Mouse (Mus musculus) right cerebral cortex, postnatal 25 days (tissue): ENCODE measurements at regions not wholly inside any gene's neighbourhood (a gene's known extent, or its start where the extent isn't known, plus 50 kb on each side); places are given as distances from the start of the nearest gene placed in this dataset.

Source experiments
- DNase-seq: peaks from one replicate; pipeline ENCODE4 v3.0.0; 2022

DNA sequence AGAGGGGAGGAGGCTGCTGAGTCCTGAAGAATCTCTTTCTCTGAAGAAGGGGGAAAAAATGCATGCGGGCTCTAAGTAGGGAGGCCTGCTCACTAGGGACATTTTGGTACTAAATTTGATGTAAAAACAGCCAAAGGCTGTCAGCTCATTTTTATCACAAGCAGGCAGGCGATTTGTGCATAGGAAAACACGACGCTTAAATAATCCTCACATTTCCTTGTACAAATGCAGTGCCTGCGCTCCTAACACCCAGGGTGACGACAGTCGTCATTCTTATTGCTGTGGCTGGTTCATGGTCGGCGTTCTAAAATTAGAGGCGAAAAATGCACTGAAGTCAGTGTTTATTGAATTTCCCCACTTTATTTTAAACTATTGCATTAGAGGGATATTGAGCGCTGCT is 650.6 kb downstream of the Pdcd6ip start:
- DNase-seq: no peak

- peak; percentile 23 for DNase-seq
These were observed 663.4 kb downstream of the Pdcd6ip start for GRCm38 (mm10) chr9:113044556-113045178.

GRCm38 (mm10) chr9:113040885-113041284 is 667.2 kb downstream of the Pdcd6ip start:
- DNase-seq: no peak

GRCm38 (mm10) chr9:113033996-113034395 is 674.1 kb downstream of the Pdcd6ip start:
- DNase-seq: no peak

- DNase-seq: no peak
These were observed 679.0 kb downstream of the Pdcd6ip start for GRCm38 (mm10) chr9:113029091-113029490.

DNA sequence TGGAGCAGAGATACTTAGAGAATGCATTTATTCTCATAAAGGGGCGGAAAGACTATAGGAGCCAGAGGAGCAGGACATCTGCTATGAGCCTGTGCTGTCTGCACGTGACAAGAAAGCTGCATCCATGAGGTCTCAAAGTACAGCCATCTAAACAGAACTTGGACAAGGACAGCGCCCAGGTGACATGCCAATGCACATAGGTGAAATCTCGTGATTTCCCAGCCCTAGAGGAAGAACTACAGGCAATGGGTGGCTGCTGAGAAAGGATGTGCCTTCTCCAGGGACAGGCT is 681.2 kb downstream of the Pdcd6ip start:
- peak; percentile 34 for DNase-seq

- DNase-seq: no peak
These were observed 681.8 kb downstream of the Pdcd6ip start for GRCm38 (mm10) chr9:113026096-113026903.

DNA sequence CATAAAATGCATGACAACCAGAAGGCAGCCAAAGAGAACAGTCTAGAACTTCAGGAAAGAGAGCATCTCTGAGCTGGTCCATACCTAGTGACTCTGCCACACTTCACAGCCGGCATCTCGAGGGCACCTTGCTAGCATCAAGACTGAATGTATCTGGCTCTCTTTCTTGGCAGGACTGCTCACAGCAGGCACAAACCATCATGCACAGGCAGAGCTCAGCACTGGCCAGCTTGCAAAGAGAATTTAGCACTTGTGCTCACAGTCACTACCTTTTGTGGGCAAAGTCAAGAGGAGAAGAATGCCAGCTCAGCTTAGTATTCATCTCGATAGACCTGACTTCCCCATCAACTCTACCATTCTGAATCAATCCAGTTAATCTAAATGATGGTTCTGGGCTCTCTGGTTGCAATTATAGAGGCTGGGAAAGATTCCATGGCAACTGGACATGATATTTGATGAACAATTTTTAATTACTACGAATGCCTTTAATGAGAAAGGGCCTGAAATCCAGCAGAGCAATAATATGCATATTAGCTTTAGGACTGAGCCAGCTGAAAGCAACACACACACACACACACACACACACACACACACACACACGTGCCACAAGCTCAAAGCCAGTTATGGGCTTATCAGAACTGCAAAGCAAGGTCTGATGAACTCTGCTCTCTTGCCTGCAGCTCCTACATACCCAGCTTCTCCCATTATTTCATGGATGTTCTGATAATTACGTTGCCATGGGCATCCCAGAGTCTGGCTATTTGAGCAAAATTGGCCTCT is 686.0 kb downstream of the Pdcd6ip start:
- no peak for DNase-seq

- no peak for DNase-seq
These were observed 688.5 kb downstream of the Pdcd6ip start for GRCm38 (mm10) chr9:113019576-113019975.

- no peak for DNase-seq
These were observed 700.0 kb downstream of the Pdcd6ip start for GRCm38 (mm10) chr9:113008106-113008505.

DNA sequence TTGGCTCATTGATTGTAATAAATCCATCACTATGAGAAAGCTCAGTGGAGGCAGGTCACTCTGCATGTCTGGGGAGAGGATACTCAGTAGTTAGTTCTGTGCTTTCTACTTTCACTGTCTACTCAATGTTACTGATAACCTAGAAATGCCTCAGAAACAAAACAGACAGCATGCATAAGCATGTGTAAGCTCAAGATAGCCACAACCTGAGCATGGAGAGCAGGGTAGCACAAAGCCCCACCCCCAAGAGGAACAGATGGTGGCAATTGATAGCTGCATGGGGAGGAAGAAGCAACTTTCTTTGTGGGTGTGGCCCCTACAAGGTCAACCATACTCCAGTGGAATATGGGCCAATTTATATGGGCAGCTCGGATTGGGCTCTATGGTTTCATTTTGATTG is 711.9 kb downstream of the Pdcd6ip start:
- no peak for DNase-seq

GRCm38 (mm10) chr9:112994774-112995173 is 713.3 kb downstream of the Pdcd6ip start:
- DNase-seq: no peak

- DNase-seq: no peak
These were observed 714.4 kb downstream of the Pdcd6ip start for GRCm38 (mm10) chr9:112993627-112994026.

- DNase-seq: no peak
These were observed 715.1 kb downstream of the Pdcd6ip start for GRCm38 (mm10) chr9:112992937-112993336.

DNA sequence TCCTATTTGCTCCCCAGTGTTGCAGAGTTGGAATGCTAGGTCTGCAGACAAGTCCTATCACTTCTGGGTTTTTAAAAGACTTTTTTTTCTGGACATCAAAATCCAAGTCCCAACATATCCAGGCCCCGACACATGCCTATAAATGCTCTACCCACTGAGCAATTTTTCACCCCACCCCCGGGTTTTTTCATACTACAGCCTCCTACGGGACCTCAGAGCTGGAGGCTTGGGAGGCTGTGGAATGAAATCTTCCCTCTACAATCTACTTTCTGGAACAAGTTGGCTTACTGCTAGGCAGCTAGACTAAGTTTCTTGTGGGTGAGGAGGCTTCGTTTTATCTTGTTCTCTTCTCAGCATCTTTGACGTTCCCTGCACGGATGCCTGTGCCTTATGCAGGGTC is 724.7 kb downstream of the Pdcd6ip start:
- DNase-seq: no peak

DNA sequence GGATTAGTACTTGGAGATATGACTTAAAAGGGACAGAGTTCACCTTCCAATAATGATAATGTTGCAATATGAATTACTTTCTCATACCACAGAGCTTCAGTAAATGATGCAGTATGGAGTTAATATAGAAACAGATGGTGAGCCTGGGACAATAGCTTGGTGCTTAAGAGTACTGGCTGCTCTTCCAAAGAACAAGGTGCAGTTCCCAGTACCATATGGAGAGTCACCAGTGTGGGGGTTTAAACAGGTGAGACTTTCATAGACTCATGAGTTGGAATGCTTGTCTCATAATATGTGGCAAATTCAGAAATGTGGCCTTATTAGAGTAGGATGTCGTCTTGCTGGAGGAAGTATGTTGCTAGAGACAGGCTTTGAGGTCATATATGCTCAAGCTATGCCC is 715.8 kb upstream of the Arpp21 start:
- no peak for DNase-seq

DNA sequence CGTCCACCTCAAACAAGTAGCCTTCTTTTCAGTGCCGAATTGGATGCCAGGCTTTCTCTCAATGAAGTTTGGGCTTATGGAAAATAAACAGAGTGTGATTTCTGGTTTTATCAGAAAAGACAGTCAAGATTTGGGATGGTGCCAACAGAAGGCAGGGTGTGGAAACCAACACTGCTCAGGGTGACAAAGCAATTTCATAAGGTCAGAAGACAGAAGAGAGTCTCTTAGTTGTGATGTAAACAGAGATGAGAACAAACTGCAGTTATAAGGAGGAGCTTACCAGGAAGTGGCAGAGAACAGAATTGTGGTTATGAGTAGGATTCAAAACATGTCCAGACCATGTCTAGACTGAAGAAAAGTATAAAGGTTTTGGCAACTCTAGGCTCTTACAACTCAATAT is 714.3 kb upstream of the Arpp21 start:
- DNase-seq: no peak

- no peak for DNase-seq
These were observed 703.0 kb upstream of the Arpp21 start for GRCm38 (mm10) chr9:112938781-112939180.

DNA sequence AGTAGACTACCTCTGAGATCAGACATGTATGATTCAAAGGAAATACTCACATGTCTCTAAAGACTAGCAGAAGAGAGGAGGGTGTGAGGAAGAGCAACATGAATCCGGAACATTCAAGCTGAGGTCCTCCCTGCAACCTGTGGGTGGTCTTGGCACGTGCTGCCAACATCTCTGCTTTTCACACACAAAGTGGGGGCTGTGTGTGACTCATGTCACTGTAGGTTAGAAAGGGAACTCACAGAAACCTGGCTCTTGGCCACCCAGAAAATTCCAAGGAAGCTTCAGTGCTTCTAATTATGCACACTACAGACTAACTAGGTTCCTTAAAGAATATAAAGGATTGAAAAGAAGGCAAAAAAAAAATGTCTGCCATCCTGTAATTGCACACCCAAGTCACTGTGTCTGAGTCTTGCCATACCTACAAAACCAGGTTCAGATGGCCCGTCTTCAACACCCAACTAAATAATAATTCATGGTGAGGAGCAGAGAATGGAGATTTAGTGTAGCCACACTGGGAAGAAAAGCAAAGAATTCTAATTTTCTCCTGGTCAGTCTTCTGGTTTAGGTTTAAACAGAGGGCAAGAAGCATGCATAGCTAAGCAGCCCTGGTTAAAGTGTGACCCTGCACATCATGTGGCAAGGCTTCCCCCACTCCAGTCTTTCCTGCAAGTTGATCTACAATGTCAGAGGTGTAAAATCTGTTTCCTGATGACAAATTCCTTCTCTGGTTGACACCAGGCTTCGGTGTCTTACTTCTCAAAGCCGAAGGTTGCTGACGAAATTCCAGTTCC is 673.8 kb upstream of the Arpp21 start:
- DNase-seq: peak; percentile 54

DNA sequence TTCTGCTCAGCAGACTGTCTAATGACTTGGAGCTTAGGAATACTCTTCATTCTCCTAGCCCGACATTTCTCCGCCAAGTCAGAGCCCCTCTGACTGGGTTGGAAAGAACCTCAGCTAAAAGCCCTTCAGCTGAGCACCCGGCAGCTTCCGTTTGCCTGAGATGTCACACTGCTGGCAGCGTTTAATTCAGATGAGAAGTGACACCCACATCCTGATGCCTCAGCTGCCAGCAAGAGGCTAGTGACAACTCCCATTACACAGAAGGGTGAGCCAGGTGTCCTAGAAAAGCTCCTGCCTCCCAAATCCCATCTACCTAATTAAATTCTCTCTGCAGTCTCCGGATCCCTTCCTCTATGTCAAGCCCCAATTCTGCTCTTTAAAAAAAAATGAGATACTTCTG is 670.2 kb upstream of the Arpp21 start:
- DNase-seq: peak; percentile 16

DNA sequence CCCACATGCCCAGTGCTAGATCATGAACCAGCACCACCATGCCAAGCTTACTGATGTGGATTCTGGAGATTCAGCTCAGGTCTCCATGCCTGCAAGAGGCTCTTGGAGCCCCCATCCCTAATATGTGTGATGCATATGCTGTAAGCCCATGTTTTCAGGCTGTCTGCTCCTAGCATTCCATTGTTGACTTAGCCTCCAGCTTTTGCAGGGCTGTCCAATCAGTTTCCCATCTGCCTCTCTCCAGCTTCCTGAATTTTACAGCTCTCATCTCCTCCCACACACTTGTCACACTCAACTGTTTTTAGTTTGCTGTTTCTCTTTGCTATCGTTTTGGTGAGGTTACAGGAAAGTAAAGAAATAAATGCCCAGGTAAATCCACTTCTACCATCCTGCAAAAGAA is 629.2 kb upstream of the Arpp21 start:
- DNase-seq: peak; percentile 30

DNA sequence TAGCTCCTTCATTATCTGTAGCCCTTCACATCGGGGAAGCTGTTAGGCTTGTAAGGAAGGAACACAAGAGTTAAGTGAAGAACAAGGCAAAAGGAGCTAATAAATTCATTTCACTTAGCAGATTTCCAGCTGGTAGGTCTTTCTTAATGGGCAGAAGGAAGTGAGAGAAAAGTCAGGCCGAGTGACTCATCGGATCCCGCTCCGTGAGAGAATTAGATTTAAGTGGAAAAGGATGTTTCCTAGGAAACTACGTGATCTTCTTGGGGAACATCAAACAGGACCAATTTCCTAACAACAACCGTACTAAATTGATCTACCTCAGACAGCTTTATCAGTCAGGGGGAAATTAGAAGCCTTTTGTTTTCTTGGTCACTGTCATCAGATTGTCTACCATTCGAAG is 625.4 kb upstream of the Arpp21 start:
- DNase-seq: no peak

GRCm38 (mm10) chr9:112860307-112860893 is 624.7 kb upstream of the Arpp21 start:
- DNase-seq: no peak
